Mouse (Mus musculus): ENCODE measurements around the gene Taar5. TPM values are rescaled to one million over a fixed set of nuclear protein-coding genes. Genes with fewer than 3 reads are reported as not detected.

Gene Taar5
- 1.3 TPM in 1 of 2 replicates, not detected in the other for polyA plus RNA-seq (2016; fragmentation: Nextera tagmentation; extraction: Ambion mirVana)

GRCm38 (mm10) chr10:23970656-23971165, at the start of gene Taar5:
TSS of gene Taar5 (plus strand) at chr10:23970706.
- no peak within 1 kb of the TSS for H3K27ac ChIP-seq
- no peaks in the 10 kb centered on the region for H3K27me3 ChIP-seq
- no peaks in the 10 kb centered on the region for H3K9me3 ChIP-seq (replicated peaks)
- H3K9ac ChIP-seq = no peak within 1 kb of the TSS
- no peak within 1 kb of the TSS for H3K4me2 ChIP-seq (replicated peaks)
- no peak within 1 kb of the TSS for H3K4me3 ChIP-seq
- no peaks in the 10 kb centered on the region for H3K4me1 ChIP-seq
- no peaks in the 10 kb centered on the region for H3K36me3 ChIP-seq
- no peak for ATAC-seq (ENCODE audit: low FRiP score)
- WGBS = 88% methylated on average over 11 of the region's 11 CpGs

GRCm38 (mm10) chr10:23922468-23922867, 48.0 kb upstream of the Taar5 start:
- Histone ChIP-seq H3K9ac (no peak overlapping the region), H3K9me3 (replicated peaks) (no peaks in the 10 kb centered on the region), H3K27ac (no peak overlapping the region), H3K4me3 (no peak overlapping the region), H3K36me3 (no peaks in the 10 kb centered on the region), H3K4me2 (replicated peaks) (no peak overlapping the region), H3K4me1 (no peaks in the 10 kb centered on the region), H3K27me3 (no peaks in the 10 kb centered on the region)
- ATAC-seq (ENCODE audit: low FRiP score) = no peak
- WGBS = 73% methylated on average over 3 of the region's 3 CpGs

GRCm38 (mm10) chr10:23923941-23924340, 46.6 kb upstream of the Taar5 start:
- H3K9me3 ChIP-seq (replicated peaks) = no peaks in the 10 kb centered on the region
- no peak for ATAC-seq (ENCODE audit: low FRiP score)
- no peaks in the 10 kb centered on the region for H3K36me3 ChIP-seq
- H3K4me3 ChIP-seq = no peak overlapping the region
- no peak overlapping the region for H3K9ac ChIP-seq
- 85% methylated on average over 2 of the region's 2 CpGs for WGBS
- no peaks in the 10 kb centered on the region for H3K4me1 ChIP-seq
- no peak overlapping the region for H3K27ac ChIP-seq
- no peak overlapping the region for H3K4me2 ChIP-seq (replicated peaks)
- H3K27me3 ChIP-seq = no peaks in the 10 kb centered on the region

- 56% methylated on average over 4 of the region's 4 CpGs for WGBS
- Histone ChIP-seq H3K9ac (no peak overlapping the region), H3K9me3 (replicated peaks) (no peaks in the 10 kb centered on the region), H3K27me3 (no peaks in the 10 kb centered on the region), H3K4me1 (no peaks in the 10 kb centered on the region), H3K27ac (no peak overlapping the region), H3K4me3 (no peak overlapping the region), H3K36me3 (no peaks in the 10 kb centered on the region), H3K4me2 (replicated peaks) (no peak overlapping the region)
- ATAC-seq (ENCODE audit: low FRiP score) = no peak
Measured at GRCm38 (mm10) chr10:23937613-23938012, 32.9 kb upstream of the Taar5 start.

- Histone ChIP-seq H3K4me2 (replicated peaks) (no peak within 1 kb of the TSS), H3K9me3 (replicated peaks) (no peaks in the 10 kb centered on the region), H3K4me3 (no peak within 1 kb of the TSS), H3K9ac (no peak within 1 kb of the TSS), H3K4me1 (no peaks in the 10 kb centered on the region), H3K36me3 (no peaks in the 10 kb centered on the region), H3K27me3 (no peaks in the 10 kb centered on the region), H3K27ac (no peak within 1 kb of the TSS)
- no peak for ATAC-seq (ENCODE audit: low FRiP score)
- WGBS = 45% methylated on average over 6 of the region's 6 CpGs
Measured at GRCm38 (mm10) chr10:23938312-23938711, 32.2 kb upstream of the Taar5 start, which contains the start of gene Taar2. TSS of gene Taar2 (plus strand) at chr10:23938572.

- H3K4me3 ChIP-seq = no peak overlapping the region
Measured at GRCm38 (mm10) chr10:23942465-23942864, 28.0 kb upstream of the Taar5 start.

GRCm38 (mm10) chr10:23948026-23948425, 22.5 kb upstream of the Taar5 start:
- Histone ChIP-seq H3K4me2 (replicated peaks) (no peak overlapping the region), H3K9me3 (replicated peaks) (no peaks in the 10 kb centered on the region), H3K9ac (no peak overlapping the region), H3K27ac (no peak overlapping the region), H3K36me3 (no peaks in the 10 kb centered on the region), H3K27me3 (no peaks in the 10 kb centered on the region), H3K4me1 (no peaks in the 10 kb centered on the region), H3K4me3 (no peak overlapping the region)
- ATAC-seq (ENCODE audit: low FRiP score) = no peak
- 80% methylated on average over 7 of the region's 7 CpGs for WGBS

More at GRCm38 (mm10) chr10:23942465-23942864, 28.0 kb upstream of the Taar5 start:
- no peak overlapping the region for H3K9ac ChIP-seq
- ATAC-seq (ENCODE audit: low FRiP score) = no peak
- no peak overlapping the region for H3K4me2 ChIP-seq (replicated peaks)
- H3K27ac ChIP-seq = no peak overlapping the region
- no peaks in the 10 kb centered on the region for H3K36me3 ChIP-seq
- 74% methylated on average over 5 of the region's 5 CpGs for WGBS
- H3K9me3 ChIP-seq (replicated peaks) = no peaks in the 10 kb centered on the region
- no peaks in the 10 kb centered on the region for H3K4me1 ChIP-seq
- no peaks in the 10 kb centered on the region for H3K27me3 ChIP-seq

GRCm38 (mm10) chr10:23949508-23950005, 20.9 kb upstream of the Taar5 start, which contains the start of gene Taar3:
TSS of gene Taar3 (plus strand) at chr10:23949558.
- H3K36me3 ChIP-seq = no peaks in the 10 kb centered on the region
- no peaks in the 10 kb centered on the region for H3K4me1 ChIP-seq
- no peak for ATAC-seq (ENCODE audit: low FRiP score)
- no peak within 1 kb of the TSS for H3K9ac ChIP-seq
- no peak within 1 kb of the TSS for H3K4me2 ChIP-seq (replicated peaks)
- H3K9me3 ChIP-seq (replicated peaks) = no peaks in the 10 kb centered on the region
- 87% methylated on average over 16 of the region's 16 CpGs for WGBS
- H3K27ac ChIP-seq = no peak within 1 kb of the TSS
- no peaks in the 10 kb centered on the region for H3K27me3 ChIP-seq
- H3K4me3 ChIP-seq = no peak within 1 kb of the TSS

GRCm38 (mm10) chr10:23951714-23952113, 18.8 kb upstream of the Taar5 start:
- Histone ChIP-seq H3K4me2 (replicated peaks) (no peak overlapping the region), H3K4me3 (no peak overlapping the region), H3K9ac (no peak overlapping the region), H3K9me3 (replicated peaks) (no peaks in the 10 kb centered on the region), H3K36me3 (no peaks in the 10 kb centered on the region), H3K27me3 (no peaks in the 10 kb centered on the region), H3K4me1 (no peaks in the 10 kb centered on the region), H3K27ac (no peak overlapping the region)
- 86% methylated on average over 6 of the region's 6 CpGs for WGBS
- ATAC-seq (ENCODE audit: low FRiP score) = no peak

- no peak for ATAC-seq (ENCODE audit: low FRiP score)
- no peak overlapping the region for H3K9ac ChIP-seq
- no peaks in the 10 kb centered on the region for H3K4me1 ChIP-seq
- no peaks in the 10 kb centered on the region for H3K36me3 ChIP-seq
- H3K4me3 ChIP-seq = no peak overlapping the region
- H3K27ac ChIP-seq = no peak overlapping the region
- no peak overlapping the region for H3K4me2 ChIP-seq (replicated peaks)
- H3K27me3 ChIP-seq = no peaks in the 10 kb centered on the region
- WGBS = 74% methylated on average over 3 of the region's 3 CpGs
- H3K9me3 ChIP-seq (replicated peaks) = no peaks in the 10 kb centered on the region
Measured at GRCm38 (mm10) chr10:23959071-23959470, 11.4 kb upstream of the Taar5 start.

GRCm38 (mm10) chr10:23960444-23960915, 10.0 kb upstream of the Taar5 start, which contains the start of gene Taar4:
TSS of gene Taar4 (plus strand) at chr10:23960494.
- H3K36me3 ChIP-seq = no peaks in the 10 kb centered on the region
- no peaks in the 10 kb centered on the region for H3K4me1 ChIP-seq
- 96% methylated on average over 13 of the region's 13 CpGs for WGBS
- H3K4me2 ChIP-seq (replicated peaks) = no peak within 1 kb of the TSS
- H3K9me3 ChIP-seq (replicated peaks) = no peaks in the 10 kb centered on the region
- H3K4me3 ChIP-seq = no peak within 1 kb of the TSS
- no peak within 1 kb of the TSS for H3K27ac ChIP-seq
- H3K27me3 ChIP-seq = no peaks in the 10 kb centered on the region
- H3K9ac ChIP-seq = no peak within 1 kb of the TSS
- no peak for ATAC-seq (ENCODE audit: low FRiP score)

GRCm38 (mm10) chr10:23963444-23963843, 7.1 kb upstream of the Taar5 start:
- Histone ChIP-seq H3K27me3 (no peaks in the 10 kb centered on the region), H3K9me3 (replicated peaks) (no peaks in the 10 kb centered on the region), H3K9ac (no peak overlapping the region), H3K4me2 (replicated peaks) (no peak overlapping the region), H3K36me3 (no peaks in the 10 kb centered on the region), H3K27ac (no peak overlapping the region), H3K4me1 (no peaks in the 10 kb centered on the region), H3K4me3 (no peak overlapping the region)
- no peak for ATAC-seq (ENCODE audit: low FRiP score)
- 77% methylated on average over 3 of the region's 3 CpGs for WGBS

Data from hindbrain, embryonic 12.5 days (tissue).